Mouse (Mus musculus): ENCODE measurements around the gene Ctla4.

The Ctla4 gene

GRCm38 (mm10) chr1:60961080-60961479 is 74.3 kb downstream of the Ctla4 start:
- in situ Hi-C loops (cut with MseI, MboI), result no loop called here

GRCm38 (mm10) chr1:60962095-60962494 is 75.3 kb downstream of the Ctla4 start:
- in situ Hi-C loops (cut with MseI, MboI), result no loop called here
